ENCODE assay signal across 12 mouse cellular contexts in the genomic region with DNA sequence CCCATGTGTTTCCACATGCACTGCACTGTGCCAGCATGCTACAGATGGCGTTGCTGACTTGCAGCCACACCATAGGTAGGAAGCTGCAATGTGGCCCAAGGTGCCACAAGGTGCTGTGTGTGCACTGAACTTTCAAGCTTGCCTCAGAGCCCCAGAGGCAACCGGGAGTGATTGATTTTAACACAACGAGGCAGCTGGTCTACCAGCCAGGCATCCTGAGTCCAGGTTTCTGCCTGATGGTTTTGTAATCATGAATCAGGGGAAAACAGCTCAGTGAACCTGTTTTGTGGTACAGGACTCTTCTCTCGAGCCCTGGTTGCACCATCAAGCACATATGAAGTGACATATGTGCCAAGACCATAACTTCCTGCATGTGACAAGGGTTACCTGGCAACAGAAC.
DNase-seq lines count a peak whose midpoint lies in the region.
"Had no signal": no experiment of that assay in that cellular context is flagged by ENCODE, and none has a peak within 500 bp of the region (broad histone marks: within the 10 kb centered on the region; RNA-seq: fewer than 3 reads in every experiment).

No protein-coding gene starts in this region.

- peak; percentile 53 to 66 for DNase-seq in cerebellum, postnatal 14 days
- DNase-seq in cerebellum, adult 11 months, result no peak
- peak; percentile 10 for DNase-seq in layer of hippocampus, adult 11-12 months (ENCODE audit: low spot score)
- DNase-seq in layer of hippocampus, adult 9-10 months (ENCODE audit: low spot score), result no peak
- DNase-seq in retina, postnatal 1 day, result peak; percentile 61
- DNase-seq in retina, embryonic 14.5 days (ENCODE audit: low spot score), result no peak
- DNase-seq in natural killer cell, adult 2 months (ENCODE audit: low spot score in 2 of 2), result no peak
- DNase-seq: adrenal gland, postnatal 36 days; B cell, adult 2 months; gastrocnemius, postnatal 25 days; kidney, adult 18-20 months; right cerebral cortex, postnatal 4 days had no signal

Comparison
In these comparisons a context has a peak if more than half of its experiments do, and no peak if none do; other contexts are left out.
1. DNase-seq: peak in cerebellum, postnatal 14 days (2 of 2), layer of hippocampus, adult 11-12 months (single experiment) and retina, postnatal 1 day (single experiment); none in cerebellum, adult 11 months (single experiment), layer of hippocampus, adult 9-10 months (single experiment), retina, embryonic 14.5 days (single experiment) and natural killer cell, adult 2 months (0 of 2).